Mouse (Mus musculus): ENCODE measurements around the gene 5830473C10Rik. TPM values are rescaled to one million over a fixed set of nuclear protein-coding genes. Genes with fewer than 3 reads are reported as not detected.
"Not testable (repeated sequence)": the region's sequence is repeated elsewhere in the genome, so short reads cannot be mapped to it uniquely, and the experiment has no call there.

5830473C10Rik gene
- total RNA-seq, 2 experiments from 2014 or later: not detected

GRCm38 (mm10) chr5:90594945-90595344 lies 34.0 kb downstream of the 5830473C10Rik start:
- DNase-seq: no peak

- no peak for DNase-seq
Observed at GRCm38 (mm10) chr5:90596155-90596554, 35.2 kb downstream of the 5830473C10Rik start.

GRCm38 (mm10) chr5:90601469-90601868 lies 40.6 kb downstream of the 5830473C10Rik start:
- peak in 1 of 2 experiments; percentile 29 for DNase-seq

- no peak for DNase-seq
Observed at GRCm38 (mm10) chr5:90603407-90603923, 42.6 kb downstream of the 5830473C10Rik start.

- no peak for DNase-seq
Observed at GRCm38 (mm10) chr5:90608906-90609305, 48.0 kb downstream of the 5830473C10Rik start.

GRCm38 (mm10) chr5:90611388-90611787 lies 50.5 kb downstream of the 5830473C10Rik start:
- no peak for DNase-seq

- no peak for DNase-seq
Observed at GRCm38 (mm10) chr5:90611996-90612611, 51.2 kb downstream of the 5830473C10Rik start.

- not testable (repeated sequence) for DNase-seq
Observed at GRCm38 (mm10) chr5:90612751-90613150, 51.8 kb downstream of the 5830473C10Rik start.

GRCm38 (mm10) chr5:90617859-90618258 lies 57.0 kb downstream of the 5830473C10Rik start:
- no peak for DNase-seq

GRCm38 (mm10) chr5:90621316-90621715 lies 60.4 kb downstream of the 5830473C10Rik start:
- DNase-seq: no peak

GRCm38 (mm10) chr5:90621726-90622125 lies 60.8 kb downstream of the 5830473C10Rik start:
- DNase-seq: no peak

GRCm38 (mm10) chr5:90623209-90623608 lies 62.3 kb downstream of the 5830473C10Rik start:
- no peak for DNase-seq

- DNase-seq: no peak
Observed at GRCm38 (mm10) chr5:90624708-90625425, 64.0 kb downstream of the 5830473C10Rik start.

- no peak for DNase-seq
Observed at GRCm38 (mm10) chr5:90627423-90627822, 66.5 kb downstream of the 5830473C10Rik start.

- no peak for DNase-seq
Observed at GRCm38 (mm10) chr5:90628011-90628410, 67.1 kb downstream of the 5830473C10Rik start.

GRCm38 (mm10) chr5:90628530-90628929 lies 67.6 kb downstream of the 5830473C10Rik start:
- no peak for DNase-seq

GRCm38 (mm10) chr5:90634885-90635284 lies 74.0 kb downstream of the 5830473C10Rik start:
- DNase-seq: no peak

- peak in 1 of 2 experiments; percentile 49 for DNase-seq
Observed at GRCm38 (mm10) chr5:90640286-90641217, 79.6 kb downstream of the 5830473C10Rik start, which contains the start of gene Rassf6. TSS of gene Rassf6 (minus strand) at chr5:90640657.

- DNase-seq: no peak
Observed at GRCm38 (mm10) chr5:90641218-90641610, 80.3 kb downstream of the 5830473C10Rik start.

- no peak for DNase-seq
Observed at GRCm38 (mm10) chr5:90645579-90645978, 84.7 kb downstream of the 5830473C10Rik start.

GRCm38 (mm10) chr5:90646398-90646797 lies 85.5 kb downstream of the 5830473C10Rik start:
- DNase-seq: no peak
